Mouse (Mus musculus) hindbrain, postnatal 0 days (tissue): ENCODE data around the gene Thtpa. TPM values are rescaled to one million over a fixed set of nuclear protein-coding genes. Genes with fewer than 3 reads are reported as not detected.

Experiments
- ATAC-seq: fragments of 200-750 bp; cut with Nextera tagmentation; 2 replicates; pipeline ENCODE4 v1.8.0; 2017; ENCODE audit warnings: mild to moderate bottlenecking, moderate TSS enrichment, moderate library complexity
- DNase-seq: peaks from one replicate; pipeline ENCODE4 v3.0.0-alpha.2; 2015; ENCODE audit warnings: low spot score
- H3K27ac ChIP-seq: fragments of 300-500 bp; sonication (generic); 2 replicates; pipeline ENCODE4 v1.5.1; 2014; ENCODE audit warnings: mild to moderate bottlenecking
- H3K27me3 ChIP-seq: fragments of 300-500 bp; sonication (generic); 2 replicates; pipeline ENCODE4 v1.6.1; 2014; ENCODE audit warnings: low read length, mixed read lengths; ENCODE audit not compliant: insufficient read depth
- H3K36me3 ChIP-seq: fragments of 300-500 bp; sonication (generic); 2 replicates; pipeline ENCODE4 v1.6.1; 2014; ENCODE audit warnings: low read length, mixed read lengths; ENCODE audit not compliant: insufficient read depth
- H3K4me1 ChIP-seq: fragments of 300-500 bp; sonication (generic); 2 replicates; pipeline ENCODE4 v1.6.1; 2014; ENCODE audit warnings: antibody characterized with exemption, low read length, mixed read lengths; ENCODE audit not compliant: insufficient read depth
- H3K4me2 ChIP-seq: fragments of 300-500 bp; sonication (generic); 2 replicates; pipeline ENCODE4 v1.6.1; 2014; ENCODE audit warnings: low read depth, mild to moderate bottlenecking, low read length, moderate library complexity, mixed read lengths
- H3K4me3 ChIP-seq: fragments of 300-500 bp; sonication (generic); 2 replicates; pipeline ENCODE4 v1.5.1; 2014; ENCODE audit warnings: low read length
- H3K9ac ChIP-seq: fragments of 300-500 bp; sonication (generic); replicated peaks from 2 replicates; pipeline ENCODE4 v1.6.1; 2014; ENCODE audit warnings: mild to moderate bottlenecking, low read length, moderate library complexity, mixed read lengths
- H3K9me3 ChIP-seq: fragments of 300-500 bp; sonication (generic); 2 replicates; pipeline ENCODE4 v1.6.1; 2016; ENCODE audit warnings: low read length, mixed read lengths
- CTCF ChIP-seq: IDR thresholded peaks from 2 replicates; pipeline ENCODE4 v1.5.1; 2016; ENCODE audit warnings: antibody characterized with exemption, control low read depth, low read depth
- WGBS: fragments of 180-500 bp; shearing (Covaris S2); extraction: QIAGEN DNeasy Blood & Tissue Kit; methylation state at CpG from one replicate; pipeline ENCODE4 v1.1.7; 2014; 5-methylcytosine and 5-hydroxymethylcytosine counted together
- polyA plus RNA-seq: library from polyadenylated mRNA; unstranded; fragments of >200 nt; fragmentation: Nextera tagmentation; extraction: Ambion mirVana; gene quantifications from 2 replicates; pipeline ENCODE4 v1.2.1, GENCODE M21; 2015
- total RNA-seq: library from RNA; depleted of rRNA; stranded (reverse); fragments of >200 nt; gene quantifications from 2 replicates; pipeline ENCODE4 v1.2.3, GENCODE M21; 2014

The Thtpa gene
- total and polyA plus RNA-seq, 2 experiments from 2014 or later = 32.8 to 44.1 TPM

DNA sequence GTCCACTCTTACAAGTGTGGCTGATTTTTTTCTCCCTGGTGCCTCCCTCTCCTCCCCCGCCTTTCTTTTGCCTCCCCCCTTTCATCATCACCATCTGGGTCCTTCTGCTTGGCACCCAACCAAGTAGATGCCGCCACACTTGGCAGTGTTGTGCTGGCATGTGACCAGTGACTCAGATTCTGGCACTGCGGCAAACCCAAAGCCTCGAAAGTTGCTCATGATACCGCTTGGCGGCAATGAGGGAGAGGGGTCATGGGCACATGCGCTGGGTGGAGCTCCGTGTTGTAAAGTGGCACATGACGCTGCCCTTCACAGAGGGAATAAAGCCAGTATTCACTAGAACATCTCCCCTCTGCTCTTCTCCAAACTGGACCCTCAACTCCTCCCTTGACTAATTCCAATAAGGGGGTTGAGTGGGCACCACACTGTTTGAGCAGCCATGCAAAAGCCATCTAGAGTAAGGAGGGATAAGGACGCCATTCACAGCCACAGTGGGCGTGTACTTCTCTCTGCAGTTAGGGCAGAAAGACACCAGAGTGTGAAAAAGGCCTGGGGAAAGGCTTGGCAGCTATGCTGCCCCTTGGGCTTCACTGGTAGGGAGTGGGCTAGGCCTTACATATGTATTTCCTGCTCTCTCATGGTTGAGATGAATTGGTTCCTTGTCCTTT is 39.3 kb upstream of the Thtpa start:
- peak overlapping the region; percentile 4; the same call in 1 of the 2 replicates for H3K4me3 ChIP-seq
- H3K4me1 ChIP-seq = peaks cover 34% of the 10 kb centered on the region
- WGBS = 34% methylated on average over 11 of the region's 11 CpGs
- peak overlapping the region; percentile 58 for H3K4me2 ChIP-seq
- DNase-seq (peak; percentile 95), ATAC-seq (peak; percentile 74)
- H3K9ac ChIP-seq = peak overlapping the region; percentile 6; the same call in 1 of the 2 replicates
- no peaks in the 10 kb centered on the region for H3K27me3 ChIP-seq
- peak overlapping the region; percentile 97 for H3K27ac ChIP-seq
- H3K9me3 ChIP-seq = no peaks in the 10 kb centered on the region
- no peaks in the 10 kb centered on the region for H3K36me3 ChIP-seq
- peak; percentile 69 for TF ChIP-seq CTCF

DNA sequence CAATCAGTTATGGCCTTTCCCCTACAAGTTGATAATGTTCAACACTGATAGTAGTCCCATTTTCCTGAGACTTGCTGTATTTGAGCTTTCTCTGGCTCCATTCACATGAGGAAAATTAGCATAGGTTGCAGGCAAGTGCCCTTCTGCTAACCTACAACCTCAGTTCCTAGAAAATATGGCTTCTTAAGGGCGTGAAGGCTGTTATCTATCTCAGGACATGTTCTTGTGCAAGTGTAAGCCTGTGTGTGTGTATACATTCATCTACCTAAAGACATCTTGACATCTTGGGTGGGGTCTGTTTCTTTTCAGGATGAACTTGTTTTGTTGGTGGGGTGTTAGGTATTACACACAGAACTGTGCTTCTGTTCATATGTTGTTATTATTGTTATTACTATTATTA is 35.6 kb upstream of the Thtpa start:
- 84% methylated on average over 1 of the region's 1 CpGs for WGBS
- H3K4me1 ChIP-seq = peaks cover 41% of the 10 kb centered on the region
- H3K27me3 ChIP-seq = no peaks in the 10 kb centered on the region
- DNase-seq (no peak), ATAC-seq (no peak)
- TF ChIP-seq CTCF = no peak
- H3K27ac ChIP-seq = no peak overlapping the region
- peak overlapping the region; percentile 58 for H3K4me2 ChIP-seq
- H3K9me3 ChIP-seq = no peaks in the 10 kb centered on the region
- no peak overlapping the region for H3K9ac ChIP-seq
- H3K36me3 ChIP-seq = no peaks in the 10 kb centered on the region
- H3K4me3 ChIP-seq = no peak overlapping the region

DNA sequence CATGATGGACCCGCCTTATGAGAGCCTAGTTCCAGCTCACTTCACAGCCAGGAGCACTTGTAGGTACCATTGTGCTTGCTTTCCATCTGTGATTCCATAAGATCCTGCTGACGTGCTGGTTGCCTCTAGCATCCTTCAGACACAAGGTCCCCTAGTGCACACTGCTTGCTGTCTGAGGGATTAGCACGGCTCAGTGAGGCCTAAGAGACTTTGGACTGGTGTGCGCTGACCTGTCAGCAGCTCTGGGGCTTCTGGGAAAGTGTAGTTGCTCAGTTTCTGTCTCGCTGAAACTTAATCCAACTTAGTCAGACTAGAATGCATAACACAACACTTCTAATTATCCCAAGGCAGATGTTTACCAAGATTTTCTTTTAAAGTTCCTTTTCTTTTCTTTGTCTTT is 34.7 kb upstream of the Thtpa start:
- H3K36me3 ChIP-seq = no peaks in the 10 kb centered on the region
- ATAC-seq = no peak
- H3K27ac ChIP-seq = peak overlapping the region; percentile 45; the same call in 1 of the 2 replicates
- H3K4me1 ChIP-seq = peaks cover 33% of the 10 kb centered on the region
- H3K4me3 ChIP-seq = no peak overlapping the region
- no peak overlapping the region for H3K9ac ChIP-seq
- no peaks in the 10 kb centered on the region for H3K9me3 ChIP-seq
- H3K27me3 ChIP-seq = no peaks in the 10 kb centered on the region
- TF ChIP-seq CTCF = no peak
- DNase-seq = no peak
- peak overlapping the region; percentile 58; the same call in 1 of the 2 replicates for H3K4me2 ChIP-seq
- WGBS = 44% methylated on average over 5 of the region's 5 CpGs

DNA sequence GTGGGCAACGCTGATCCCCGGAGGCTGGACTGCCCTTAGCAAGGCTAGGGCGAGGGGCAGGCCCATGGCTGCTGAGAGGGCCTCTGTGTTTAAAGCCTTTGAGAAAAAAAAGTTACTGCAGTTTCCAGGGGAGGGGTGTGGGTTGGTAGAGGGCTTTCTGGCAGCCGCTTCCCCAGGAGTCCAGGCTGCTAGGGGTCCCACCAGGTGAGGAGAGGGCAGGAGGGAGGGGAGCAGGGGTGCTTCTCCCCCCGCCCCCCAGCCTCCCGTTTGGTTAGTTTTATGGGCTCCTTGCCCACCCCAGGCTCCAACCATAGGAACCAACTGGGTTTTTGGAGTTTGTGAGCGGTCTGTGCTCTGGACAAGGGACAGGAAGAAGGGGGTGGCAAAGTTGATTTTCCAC is 32.7 kb upstream of the Thtpa start:
- H3K27ac ChIP-seq = no peak overlapping the region
- no peak overlapping the region for H3K4me3 ChIP-seq
- no peak overlapping the region for H3K4me2 ChIP-seq
- peaks cover 12% of the 10 kb centered on the region; the same call in 1 of the 2 replicates for H3K36me3 ChIP-seq
- ATAC-seq = no peak
- no peak overlapping the region for H3K9ac ChIP-seq
- WGBS = 39% methylated on average over 7 of the region's 7 CpGs
- TF ChIP-seq CTCF = no peak
- H3K4me1 ChIP-seq = peaks cover 23% of the 10 kb centered on the region
- DNase-seq = no peak
- H3K27me3 ChIP-seq = no peaks in the 10 kb centered on the region
- H3K9me3 ChIP-seq = no peaks in the 10 kb centered on the region

DNA sequence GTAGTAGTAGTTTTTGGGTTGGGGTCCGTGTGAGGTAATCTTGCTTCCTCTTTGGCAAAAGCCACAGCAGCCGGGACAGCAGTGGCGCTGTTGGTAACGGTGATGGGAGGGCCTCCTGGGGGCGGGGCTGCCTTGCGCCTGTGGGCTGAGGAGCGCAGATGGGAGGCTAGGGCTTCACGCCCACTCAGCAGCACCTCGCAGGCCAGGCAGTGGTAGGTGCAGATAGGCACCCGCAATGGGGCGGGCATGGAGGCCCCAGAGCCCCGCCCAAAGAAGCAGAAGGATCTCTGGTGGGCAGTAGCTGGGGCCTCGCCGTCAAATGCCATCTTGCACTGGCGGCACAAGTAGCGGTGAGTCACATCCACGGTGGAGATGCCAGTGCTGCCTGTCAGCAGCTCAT is 32.0 kb upstream of the Thtpa start:
- TF ChIP-seq CTCF = no peak
- 22% methylated on average over 17 of the region's 17 CpGs for WGBS
- H3K27ac ChIP-seq = peak overlapping the region; percentile 37; the same call in 1 of the 2 replicates
- no peaks in the 10 kb centered on the region for H3K9me3 ChIP-seq
- H3K4me2 ChIP-seq = peak overlapping the region; percentile 28
- ATAC-seq (peak; percentile 64), DNase-seq (no peak)
- 0 out of 2 replicates have a peak overlapping the region, but pooled peaks have one; percentile 2 for H3K4me3 ChIP-seq
- H3K27me3 ChIP-seq = no peaks in the 10 kb centered on the region
- H3K4me1 ChIP-seq = peaks cover 19% of the 10 kb centered on the region
- H3K36me3 ChIP-seq = peaks cover 17% of the 10 kb centered on the region; the same call in 1 of the 2 replicates
- no peak overlapping the region; the same call in 1 of the 2 replicates for H3K9ac ChIP-seq

GRCm38 (mm10) chr14:55063117-55063516 is 31.5 kb upstream of the Thtpa start:
- Histone ChIP-seq H3K4me1 (peaks cover 18% of the 10 kb centered on the region), H3K27ac (peak overlapping the region; percentile 37; the same call in 1 of the 2 replicates), H3K36me3 (peaks cover 21% of the 10 kb centered on the region; the same call in 1 of the 2 replicates), H3K27me3 (no peaks in the 10 kb centered on the region), H3K4me3 (0 out of 2 replicates have a peak overlapping the region, but pooled peaks have one; percentile 2), H3K4me2 (peak overlapping the region; percentile 28; the same call in 1 of the 2 replicates), H3K9ac (no peak overlapping the region; the same call in 1 of the 2 replicates), H3K9me3 (no peaks in the 10 kb centered on the region)
- 81% methylated on average over 5 of the region's 5 CpGs for WGBS
- DNase-seq (no peak), ATAC-seq (no peak)
- TF ChIP-seq CTCF = peak; percentile 16; the same call in 1 of the 2 replicates
